Mouse (Mus musculus) frontal cortex, postnatal 14 days (tissue): ENCODE results near the gene Idi2.
"Not testable (repeated sequence)": the region's sequence is repeated elsewhere in the genome, so short reads cannot be mapped to it uniquely, and the experiment has no call there.

Experiments
- DNase-seq, 2 experiments: peaks; one replicate each; pipeline ENCODE4 v3.0.0; 2022; ENCODE audit warnings: low spot score in 2 of 2

Idi2 gene

DNA sequence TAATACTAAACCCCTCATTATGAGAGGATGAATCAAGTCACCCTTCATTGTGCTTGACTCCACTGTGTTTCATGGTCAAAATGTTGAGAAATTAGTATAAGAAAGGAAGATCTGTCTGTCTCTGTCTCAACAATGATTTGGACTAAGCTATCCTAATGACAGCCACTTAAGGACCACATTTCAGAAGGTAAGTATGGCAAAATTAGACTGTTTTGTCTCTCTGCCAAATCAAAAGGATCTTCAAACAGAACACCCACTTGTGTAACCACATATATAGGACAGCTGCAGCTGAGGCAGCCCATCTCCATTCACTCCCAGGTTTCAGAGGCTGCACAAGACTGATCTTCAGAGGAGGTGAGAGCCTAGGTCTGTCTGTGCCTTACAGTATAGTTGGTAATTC, at the start of gene Idi2:
TSS of gene Idi2 (plus strand) at position 301 of the 400 bp plus-strand sequence.
- not testable (repeated sequence) for DNase-seq

DNA sequence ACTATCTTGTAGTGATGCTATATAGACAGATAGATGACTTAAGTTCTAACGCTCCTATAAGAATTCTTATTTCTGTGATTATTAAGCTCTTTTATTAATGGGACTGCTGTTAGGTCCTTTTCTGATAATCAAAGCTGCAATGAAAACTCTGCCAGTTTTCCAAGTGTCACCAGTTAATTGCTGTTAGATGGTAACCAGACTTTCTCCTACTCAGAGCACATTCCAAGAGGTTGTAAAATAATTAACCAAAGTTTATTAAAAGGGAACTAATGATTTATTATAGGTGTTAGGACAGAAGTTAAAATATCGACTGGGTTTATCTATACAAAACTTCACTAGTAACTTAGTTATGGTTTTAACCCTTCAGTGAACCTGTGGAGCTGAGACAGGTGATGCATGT, 46.7 kb upstream of the Idi2 start:
- DNase-seq, result not testable (repeated sequence)

DNA sequence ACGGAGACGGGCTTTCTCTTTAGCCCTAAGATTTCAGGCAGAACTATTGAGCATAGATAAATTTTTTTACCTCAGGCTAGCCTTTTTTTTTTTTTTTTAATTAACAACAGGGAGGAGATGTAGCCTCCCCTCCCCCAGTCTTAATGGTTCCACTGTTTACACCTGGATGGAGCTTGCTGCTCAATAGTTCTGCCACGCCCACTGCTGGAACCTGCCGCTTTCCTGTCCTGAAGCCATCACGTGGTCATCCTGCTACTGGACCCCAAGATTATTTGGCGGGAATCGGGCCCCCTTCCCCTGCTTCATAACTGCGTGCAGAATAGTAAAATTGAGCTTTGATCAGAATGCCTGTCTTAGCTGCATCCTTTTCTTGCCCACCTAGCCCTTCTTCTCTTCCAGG, 38.8 kb upstream of the Idi2 start:
- not testable (repeated sequence) for DNase-seq

DNA sequence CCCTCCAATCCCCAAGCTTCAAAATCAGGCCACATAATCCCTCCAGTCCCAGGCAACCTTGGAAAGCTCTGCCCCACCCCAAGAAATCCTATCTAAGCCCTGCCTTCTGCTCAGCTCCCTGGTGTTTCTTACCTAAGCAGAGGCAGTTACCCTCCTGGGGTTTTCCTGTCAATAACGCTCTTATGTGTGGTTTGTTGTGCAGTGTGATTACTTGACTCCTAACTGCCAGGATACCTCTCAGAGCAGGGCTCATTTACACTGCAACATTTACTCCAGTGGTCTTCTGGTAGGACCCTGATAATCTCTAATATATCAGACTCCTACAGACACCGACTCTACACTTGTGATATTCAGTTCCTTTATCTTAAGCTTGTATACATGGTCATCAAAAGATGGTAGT, 19.2 kb upstream of the Idi2 start:
- no peak for DNase-seq

DNA sequence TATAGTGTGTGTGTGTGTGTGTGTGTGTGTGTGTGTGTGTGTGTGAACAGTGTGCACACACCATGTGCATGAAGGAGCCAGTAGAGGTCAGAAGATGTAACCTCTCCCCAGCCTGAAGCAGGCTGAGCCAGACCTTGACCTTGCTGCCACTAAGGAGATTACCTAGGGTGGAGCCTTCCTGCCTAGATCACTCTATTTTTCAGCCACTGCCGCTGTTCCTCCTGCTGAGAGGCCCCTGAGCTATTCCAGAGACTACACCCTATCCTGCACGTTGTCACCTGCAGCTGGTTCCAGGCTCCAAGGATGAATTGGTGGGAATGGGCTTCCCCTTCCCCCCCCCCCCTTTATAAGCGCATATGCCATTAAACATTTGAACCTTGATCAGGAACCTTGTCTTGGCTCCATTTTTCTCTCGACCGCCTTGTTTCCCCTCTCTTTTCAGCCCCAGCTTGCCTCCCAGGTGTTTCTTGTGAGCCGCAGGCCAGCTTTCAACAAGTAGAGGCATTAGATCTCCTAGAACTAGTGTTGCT, 15.0 kb upstream of the Idi2 start:
- not testable (repeated sequence) for DNase-seq

DNA sequence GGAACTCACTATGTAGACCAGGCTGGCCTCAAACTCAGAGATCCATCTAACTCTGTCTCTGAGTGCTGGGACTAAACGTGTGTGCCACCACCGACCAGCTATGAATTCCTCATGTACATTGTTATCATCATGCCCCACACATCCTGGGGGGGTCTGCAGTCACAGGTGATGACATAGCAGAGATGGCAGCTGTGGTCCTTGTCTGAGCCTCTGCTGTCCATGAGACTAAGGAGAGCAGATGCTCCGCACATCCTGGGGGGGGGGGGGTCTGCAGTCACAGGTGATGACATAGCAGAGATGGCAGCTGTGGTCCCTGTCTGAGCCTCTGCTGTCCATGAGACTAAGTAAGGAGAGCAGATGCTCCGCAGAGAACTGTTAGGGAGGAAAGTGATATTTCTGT, 11.6 kb upstream of the Idi2 start:
- DNase-seq, result not testable (repeated sequence)

DNA sequence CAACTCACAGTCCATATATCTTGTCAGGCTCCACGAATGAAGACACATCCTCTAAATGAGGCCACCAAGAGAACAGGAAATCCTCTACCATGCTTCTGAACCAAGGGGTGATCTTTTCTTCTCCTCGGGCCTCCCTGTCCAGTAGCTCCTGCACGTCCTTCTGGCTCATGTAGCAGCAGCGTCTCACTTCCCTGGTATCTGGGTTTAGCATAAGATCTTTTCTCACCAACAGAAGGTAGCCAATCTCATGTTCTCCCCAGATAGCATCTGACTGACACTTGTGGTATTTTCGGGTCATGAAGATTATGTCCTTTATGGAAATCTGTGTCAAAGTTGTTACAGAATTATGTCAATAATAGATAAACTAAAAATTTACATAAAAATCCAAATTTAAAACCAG, 11.0 kb upstream of the Idi2 start:
- not testable (repeated sequence) for DNase-seq

DNA sequence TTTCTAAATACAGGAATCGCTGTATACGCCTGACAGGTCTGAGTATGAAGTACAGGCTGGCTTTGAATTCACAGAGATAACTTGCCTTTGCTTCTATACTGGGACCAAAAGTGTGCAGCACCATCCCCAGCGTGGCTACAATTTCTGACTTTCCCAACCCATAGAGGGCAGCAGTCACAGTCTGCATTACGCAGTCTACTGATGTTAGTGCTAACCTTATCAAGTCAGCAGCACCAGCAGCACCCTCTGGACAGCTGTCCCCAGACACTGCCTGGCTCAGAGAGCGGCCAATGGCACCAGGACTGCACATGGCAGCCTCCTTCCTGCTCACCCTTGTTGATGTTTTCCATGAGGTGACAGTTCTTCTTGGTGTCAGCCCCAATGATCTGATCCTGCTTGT, 8.8 kb upstream of the Idi2 start:
- DNase-seq, result not testable (repeated sequence)

DNA sequence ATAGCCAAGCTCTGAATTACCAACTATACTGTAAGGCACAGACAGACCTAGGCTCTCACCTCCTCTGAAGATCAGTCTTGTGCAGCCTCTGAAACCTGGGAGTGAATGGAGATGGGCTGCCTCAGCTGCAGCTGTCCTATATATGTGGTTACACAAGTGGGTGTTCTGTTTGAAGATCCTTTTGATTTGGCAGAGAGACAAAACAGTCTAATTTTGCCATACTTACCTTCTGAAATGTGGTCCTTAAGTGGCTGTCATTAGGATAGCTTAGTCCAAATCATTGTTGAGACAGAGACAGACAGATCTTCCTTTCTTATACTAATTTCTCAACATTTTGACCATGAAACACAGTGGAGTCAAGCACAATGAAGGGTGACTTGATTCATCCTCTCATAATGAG, 4.5 kb upstream of the Idi2 start, which contains the start of gene Gm9745:
TSS of gene Gm9745 (minus strand) at position 101 of the 400 bp plus-strand sequence.
- not testable (repeated sequence) for DNase-seq

DNA sequence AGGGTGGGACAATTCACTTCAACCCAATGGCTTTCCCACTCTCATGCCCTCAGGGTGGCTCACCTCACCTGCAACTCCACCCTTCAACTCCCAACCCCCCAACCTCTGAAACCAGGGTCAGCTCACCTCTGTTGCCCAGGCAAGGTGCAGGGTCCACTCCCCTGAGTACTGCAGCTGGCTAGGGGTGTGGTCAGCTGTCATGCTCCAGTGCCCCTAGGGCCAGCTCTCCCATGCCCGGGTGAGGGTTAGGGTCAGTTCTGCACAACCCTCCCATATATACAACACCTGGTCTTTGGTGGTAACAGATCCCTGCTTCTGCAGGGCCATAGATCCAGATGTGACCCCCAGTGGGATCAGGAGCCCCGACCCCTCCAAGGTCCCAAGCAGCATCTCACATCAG, 2.5 kb downstream of the Idi2 start:
- DNase-seq, result not testable (repeated sequence)

DNA sequence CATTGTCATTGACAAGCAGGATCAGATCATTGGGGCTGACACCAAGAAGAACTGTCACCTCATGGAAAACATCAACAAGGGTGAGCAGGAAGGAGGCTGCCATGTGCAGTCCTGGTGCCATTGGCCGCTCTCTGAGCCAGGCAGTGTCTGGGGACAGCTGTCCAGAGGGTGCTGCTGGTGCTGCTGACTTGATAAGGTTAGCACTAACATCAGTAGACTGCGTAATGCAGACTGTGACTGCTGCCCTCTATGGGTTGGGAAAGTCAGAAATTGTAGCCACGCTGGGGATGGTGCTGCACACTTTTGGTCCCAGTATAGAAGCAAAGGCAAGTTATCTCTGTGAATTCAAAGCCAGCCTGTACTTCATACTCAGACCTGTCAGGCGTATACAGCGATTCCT, 4.2 kb downstream of the Idi2 start:
- DNase-seq, result not testable (repeated sequence)

DNA sequence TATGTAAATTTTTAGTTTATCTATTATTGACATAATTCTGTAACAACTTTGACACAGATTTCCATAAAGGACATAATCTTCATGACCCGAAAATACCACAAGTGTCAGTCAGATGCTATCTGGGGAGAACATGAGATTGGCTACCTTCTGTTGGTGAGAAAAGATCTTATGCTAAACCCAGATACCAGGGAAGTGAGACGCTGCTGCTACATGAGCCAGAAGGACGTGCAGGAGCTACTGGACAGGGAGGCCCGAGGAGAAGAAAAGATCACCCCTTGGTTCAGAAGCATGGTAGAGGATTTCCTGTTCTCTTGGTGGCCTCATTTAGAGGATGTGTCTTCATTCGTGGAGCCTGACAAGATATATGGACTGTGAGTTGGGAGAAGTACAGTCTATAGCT, 6.4 kb downstream of the Idi2 start:
- DNase-seq, result not testable (repeated sequence)

DNA sequence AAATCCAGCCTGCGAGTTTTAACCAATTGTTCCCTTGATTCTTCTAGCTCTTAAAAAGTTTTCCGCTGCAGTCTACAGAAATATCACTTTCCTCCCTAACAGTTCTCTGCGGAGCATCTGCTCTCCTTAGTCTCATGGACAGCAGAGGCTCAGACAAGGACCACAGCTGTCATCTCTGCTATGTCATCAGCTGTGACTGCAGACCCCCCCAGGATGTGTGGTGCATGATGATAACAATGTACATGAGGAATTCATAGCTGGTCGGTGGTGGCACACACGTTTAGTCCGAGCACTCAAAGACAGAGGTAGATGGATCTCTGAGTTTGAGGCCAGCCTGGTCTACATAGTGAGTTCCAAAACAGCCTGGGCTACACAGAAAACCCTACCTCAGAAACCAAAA, 6.9 kb downstream of the Idi2 start:
- DNase-seq, result not testable (repeated sequence)

DNA sequence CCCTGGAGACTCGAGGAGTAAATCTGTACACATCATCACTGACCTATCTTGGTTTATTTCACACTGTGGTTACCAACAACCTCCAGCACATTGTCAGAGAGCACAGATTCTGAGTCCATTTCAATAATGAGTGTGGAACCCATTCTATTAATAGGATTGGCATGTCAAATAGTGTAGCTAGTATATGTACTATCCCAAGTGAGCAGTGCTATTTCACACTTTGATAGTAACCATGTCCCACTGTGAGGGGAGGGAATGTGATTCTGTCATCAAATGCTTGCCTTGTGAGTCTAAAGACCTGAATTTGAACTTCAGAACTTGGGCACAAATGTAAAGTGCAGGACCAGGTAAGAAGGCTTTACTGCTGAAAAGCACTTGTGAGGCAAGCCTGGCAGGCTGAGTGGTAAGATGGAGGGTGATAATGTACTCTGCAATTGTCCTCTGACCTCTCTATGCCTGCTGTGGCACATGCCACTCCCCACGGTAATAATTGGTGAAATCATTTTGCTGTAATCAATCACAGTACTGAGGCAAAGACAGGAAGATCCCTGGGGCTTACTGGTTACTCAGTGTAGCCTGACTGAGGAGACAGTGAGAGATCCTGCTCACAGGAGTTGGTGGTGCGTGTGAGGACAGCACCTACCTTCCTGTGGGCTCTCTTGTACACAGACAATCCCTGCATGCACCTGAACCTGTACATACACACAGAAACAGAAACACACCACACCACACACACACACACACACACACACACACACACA, 8.6 kb downstream of the Idi2 start:
- DNase-seq, result not testable (repeated sequence)

DNA sequence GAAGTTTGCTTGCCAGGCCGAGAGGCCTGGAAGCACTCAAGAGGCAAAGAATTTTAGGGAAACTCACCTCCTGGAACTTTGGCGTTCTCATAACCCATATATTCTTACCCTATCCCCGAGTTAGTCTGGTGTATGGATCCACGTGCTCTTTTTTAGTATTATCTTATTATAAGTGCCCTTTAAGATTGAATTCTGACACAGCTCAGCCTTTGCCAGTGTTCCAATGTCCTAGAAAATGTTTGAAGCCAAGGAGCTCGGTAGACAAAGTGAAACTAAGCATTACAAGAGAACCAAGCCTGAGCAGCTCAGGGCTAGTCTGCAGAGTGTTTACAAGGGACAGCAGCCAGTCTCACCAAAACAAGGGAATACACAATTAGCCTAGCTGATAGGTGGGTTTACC, 9.6 kb downstream of the Idi2 start:
- not testable (repeated sequence) for DNase-seq

DNA sequence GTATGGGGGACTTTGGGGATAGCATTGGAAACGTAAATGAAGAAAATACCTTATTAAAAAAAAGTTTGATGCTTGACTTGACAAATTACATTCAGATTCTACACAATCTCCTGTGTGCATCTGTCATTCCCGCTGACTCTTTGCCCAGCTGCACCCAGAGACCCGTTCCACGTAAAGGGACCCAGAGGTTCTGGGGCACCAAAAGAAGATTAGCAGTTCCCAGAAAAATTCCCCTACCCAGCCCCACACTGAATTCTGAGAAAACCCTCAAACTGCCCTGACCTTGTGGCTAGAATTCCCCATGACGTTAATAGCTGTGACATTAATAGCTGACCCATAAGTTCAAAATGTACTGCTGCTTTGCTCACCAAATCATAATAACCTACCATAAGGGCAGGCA, 12.6 kb downstream of the Idi2 start:
- DNase-seq, result no peak

DNA sequence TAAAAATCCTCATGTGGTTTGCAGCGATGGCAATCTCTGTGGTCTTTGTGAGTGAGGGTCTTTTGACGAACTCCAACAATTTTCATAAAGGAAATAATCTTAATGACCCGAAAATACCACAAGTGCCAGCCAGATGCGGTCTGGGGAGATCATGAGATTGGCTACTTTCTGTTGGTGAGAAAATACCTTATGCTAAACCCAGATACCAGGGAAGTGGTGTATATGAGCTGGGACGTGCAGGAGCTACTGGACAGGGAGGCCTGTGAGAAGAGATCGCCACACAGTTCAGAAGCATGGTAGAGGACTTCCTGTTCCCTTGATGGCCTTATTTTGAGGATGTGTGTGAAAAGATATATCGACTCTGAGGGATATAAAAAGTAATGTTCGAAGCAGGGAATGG, 15.1 kb downstream of the Idi2 start:
- no peak for DNase-seq

DNA sequence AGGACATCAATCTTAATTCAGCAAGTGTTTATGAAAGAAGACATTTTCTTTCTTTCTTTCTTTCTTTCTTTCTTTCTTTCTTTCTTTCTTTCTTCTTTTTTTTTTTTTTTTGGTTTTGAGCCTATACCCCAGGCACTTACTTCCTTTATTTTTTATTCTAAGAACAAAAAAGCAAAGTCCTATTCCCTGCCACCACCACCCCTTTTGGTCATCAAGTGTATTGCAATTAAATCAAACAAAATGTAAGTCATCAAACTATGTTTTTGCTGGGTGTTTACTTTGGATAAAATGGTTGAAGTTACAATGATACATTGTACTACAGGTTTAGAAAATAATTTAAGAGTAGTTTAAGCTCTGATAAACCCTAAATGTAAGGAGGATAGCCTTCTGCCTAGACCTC, 19.7 kb downstream of the Idi2 start:
- DNase-seq, result no peak

DNA sequence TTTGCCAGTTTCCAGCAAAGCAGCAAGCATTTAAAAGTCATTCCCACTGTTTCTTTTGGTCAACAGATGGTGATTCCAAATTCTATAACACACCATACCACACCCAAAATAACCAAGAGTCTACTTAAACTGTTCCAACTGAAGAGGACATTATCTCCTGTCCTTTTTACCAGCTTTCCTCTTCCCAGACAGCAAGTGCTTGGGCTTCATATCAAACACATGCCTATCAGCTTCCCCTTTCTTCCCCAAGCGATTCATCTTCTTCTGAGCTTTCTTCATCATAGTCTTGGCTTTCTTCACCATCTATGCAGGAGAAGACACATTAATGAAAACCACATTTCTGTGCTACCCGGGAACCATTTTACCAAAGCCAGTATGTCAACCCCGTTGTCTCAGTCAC, 20.3 kb downstream of the Idi2 start:
- DNase-seq, result no peak

DNA sequence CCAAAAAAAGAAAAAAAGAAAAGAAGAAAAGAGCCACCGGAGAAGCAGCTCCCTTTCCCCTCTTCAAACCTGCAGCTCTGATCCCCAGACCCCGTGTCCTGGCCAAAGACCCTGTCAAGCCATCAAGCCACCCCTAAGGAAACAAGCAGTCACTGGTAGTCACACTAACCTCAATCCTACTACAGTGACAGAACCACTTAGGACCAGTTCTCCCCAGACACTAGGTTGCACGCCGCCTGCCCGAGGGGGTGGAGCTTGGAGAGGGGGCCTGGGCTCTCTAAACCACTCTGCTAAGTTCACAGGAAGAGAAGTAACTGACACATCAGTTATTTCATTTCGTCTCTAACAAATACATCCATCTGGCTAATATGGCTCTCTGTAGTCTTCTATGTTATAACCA, 39.6 kb downstream of the Idi2 start:
- no peak for DNase-seq

DNA sequence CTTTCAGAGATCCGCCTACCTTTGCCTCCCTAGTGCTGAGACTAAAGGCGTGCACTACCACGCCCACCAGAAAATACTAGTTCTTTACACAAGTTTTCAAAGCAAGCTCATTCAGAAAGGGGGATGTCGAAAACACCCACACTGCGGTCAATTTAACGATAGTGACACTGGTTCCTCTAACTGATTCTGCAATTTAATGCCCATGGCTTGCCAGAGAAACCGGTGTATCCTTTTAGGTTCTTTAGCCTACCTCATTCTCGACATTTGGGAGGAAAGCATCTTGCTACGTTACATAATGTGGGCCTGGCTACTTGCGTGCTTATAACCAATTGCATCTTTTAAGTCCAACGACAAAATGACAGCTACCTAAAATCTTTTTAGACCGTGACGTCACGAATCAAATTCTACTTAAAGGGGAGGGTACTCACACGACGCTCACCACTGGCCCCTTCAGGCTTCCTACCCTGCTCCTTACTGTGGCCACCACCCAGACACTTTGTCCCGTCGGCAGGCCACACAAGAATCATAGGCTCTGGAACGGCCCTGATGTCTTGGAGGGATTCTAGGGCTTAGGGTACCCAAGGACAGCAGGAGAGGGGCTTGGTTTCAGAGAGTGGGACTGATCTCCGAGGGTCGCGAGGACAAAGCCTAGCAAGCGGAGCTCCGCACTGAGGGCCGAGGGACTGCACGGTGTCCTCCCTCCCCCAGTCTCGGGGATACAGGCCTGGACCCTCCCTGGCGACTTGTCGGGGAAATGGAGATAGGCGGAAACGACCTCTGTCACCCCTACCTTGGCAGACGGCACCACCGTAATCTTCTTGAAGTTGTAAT, 42.7 kb downstream of the Idi2 start:
- DNase-seq, result peak in 1 of 2 experiments; percentile 7

DNA sequence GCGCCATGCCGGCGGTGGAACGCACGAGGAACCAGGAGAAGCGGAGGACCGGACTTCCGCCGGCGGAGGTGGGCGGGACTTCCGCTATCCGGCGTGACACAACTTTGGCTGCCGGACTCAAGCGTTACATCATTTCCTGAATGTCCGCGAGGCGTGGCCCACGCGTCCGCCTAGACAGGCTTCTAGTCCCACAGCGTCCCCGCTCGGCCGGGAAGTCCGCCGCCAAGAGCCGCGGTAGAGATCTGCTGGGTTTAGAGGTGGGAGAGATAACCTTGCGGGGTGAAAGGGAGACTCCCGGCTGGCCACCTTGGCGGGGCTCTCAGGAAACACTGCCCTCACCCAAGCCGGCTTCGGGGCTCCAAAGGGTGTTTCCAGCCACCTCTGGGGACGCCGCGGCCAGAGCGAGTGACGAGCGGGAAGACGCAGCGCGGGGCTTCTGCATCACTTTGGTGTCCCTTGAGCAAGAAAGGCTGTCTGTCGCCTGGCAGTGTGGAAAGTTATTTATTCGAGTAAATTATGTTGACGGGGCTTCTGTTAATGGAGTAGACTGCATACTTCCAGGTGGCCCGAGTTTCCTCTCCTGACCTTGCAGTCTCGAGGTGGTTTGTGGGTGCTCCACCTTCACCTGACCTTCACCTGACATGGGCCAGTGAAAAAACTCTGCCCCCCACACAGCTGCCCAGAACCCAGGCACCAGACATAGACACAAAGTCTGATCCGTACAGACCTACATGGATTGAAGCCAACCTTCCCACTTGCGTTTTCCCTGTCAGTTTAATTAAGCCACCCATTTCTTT, 43.5 kb downstream of the Idi2 start, which contains the start of gene Gtpbp4:
TSS of gene Gtpbp4 (minus strand) at position 94 of the 797 bp plus-strand sequence.
- peak; percentile 95 to 96 for DNase-seq
